Mouse (Mus musculus): ENCODE results near the gene Rbm20.

GRCm38 (mm10) chr19:53797770-53798169 lies 120.7 kb downstream of the Rbm20 start:
- TF ChIP-seq POLR2A (IDR thresholded peaks at IDR 0.05; ENCODE audit: borderline replicate concordance, extremely low read depth, low read depth, low read length) = no peak
- TF ChIP-seq CTCF (IDR thresholded peaks at IDR 0.05; ENCODE audit: insufficient read depth, low read length) = no peak

Measured in lung, adult 2 months (tissue).